Comparison of ENCODE assay signal across 13 mouse cellular contexts in the genomic region with DNA sequence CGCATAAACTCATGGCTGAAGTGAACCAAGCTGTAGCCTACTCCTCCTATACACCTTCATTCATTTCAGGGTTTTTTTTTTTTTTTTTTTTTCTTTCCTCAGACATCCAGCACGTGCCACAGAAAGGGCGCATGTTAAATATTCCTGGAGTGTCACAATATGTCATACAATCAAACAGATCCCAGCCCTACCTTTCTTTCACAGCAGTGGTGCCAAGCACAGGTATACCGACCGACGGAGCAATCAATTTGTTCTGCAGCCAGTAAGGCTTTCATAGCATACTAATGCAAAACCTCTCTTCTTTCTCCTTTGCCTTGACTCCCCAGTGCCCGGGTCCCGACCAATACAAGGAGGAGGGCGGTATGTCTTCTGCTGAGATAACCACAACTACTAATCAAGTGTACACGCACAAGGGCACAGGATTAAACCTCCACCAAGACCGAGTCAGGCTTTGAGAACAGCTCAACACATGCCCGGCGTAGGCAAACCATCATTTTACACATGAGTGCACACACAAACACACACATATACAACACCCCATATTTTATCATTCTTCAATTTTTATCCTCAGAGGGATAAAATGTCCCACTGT. TPM values are rescaled to one million over a fixed set of nuclear protein-coding genes. Genes with fewer than 3 reads are reported as not detected.
A peak's percentile ranks its signal among the peaks of the same experiment; 100 is the strongest.
DNase-seq lines count a peak whose midpoint lies in the region; ATAC-seq and TF ChIP-seq lines count a peak whose summit lies in the region.
"Had no signal": no experiment of that assay in that cellular context is flagged by ENCODE, and none has a peak within 500 bp of the region (broad histone marks: within the 10 kb centered on the region; RNA-seq: fewer than 3 reads in every experiment).

No protein-coding gene starts in this region.

- 46% methylated on average over 13 of the region's 13 CpGs for WGBS in kidney, adult 2 months
- WGBS in hindbrain, postnatal 0 days, result 44% methylated on average over 13 of the region's 13 CpGs
- 44% methylated on average over 13 of the region's 13 CpGs for WGBS in midbrain, embryonic 14.5 days

- H3K27me3 ChIP-seq in kidney, adult 2 months (replicated peaks; ENCODE audit: control insufficient read depth, insufficient read depth, low read length), result no peaks in the 10 kb centered on the region
- H3K27me3 ChIP-seq in hindbrain, postnatal 0 days (ENCODE audit: insufficient read depth, low read length), result no peaks in the 10 kb centered on the region
- H3K27me3 ChIP-seq in midbrain, embryonic 14.5 days (ENCODE audit: control insufficient read depth, insufficient read depth, low read length), result no peaks in the 10 kb centered on the region

- no peak for TF ChIP-seq POLR2A in kidney, adult 2 months (IDR thresholded peaks at IDR 0.05; ENCODE audit: low read depth, low read length)

- ATAC-seq in erythroblast, adult 5-6 weeks (replicated peaks; ENCODE audit: low FRiP score, poor library complexity, severe bottlenecking), result 0 out of 2 replicates have a peak, but pooled peaks have one; percentile 26
- ATAC-seq in hindbrain, postnatal 0 days, result peak; percentile 38; the same call in 1 of the 2 replicates
- no peak for ATAC-seq in midbrain, embryonic 14.5 days (ENCODE audit: low FRiP score, low TSS enrichment)
- ATAC-seq: activated CD4-positive, CD25-positive, alpha-beta regulatory T cell, adult 4 months; lung, postnatal 0 days had no signal

- no peak overlapping the region for H3K9ac ChIP-seq in hindbrain, postnatal 0 days (replicated peaks; ENCODE audit: low read length)
- H3K9ac ChIP-seq in midbrain, embryonic 14.5 days (replicated peaks; ENCODE audit: low read length), result no peak overlapping the region

- peak overlapping the region; percentile 13; the same call in 1 of the 2 replicates for H3K4me2 ChIP-seq in hindbrain, postnatal 0 days (ENCODE audit: low read depth, low read length)
- peak overlapping the region; percentile 16; the same call in 1 of the 2 replicates for H3K4me2 ChIP-seq in midbrain, embryonic 14.5 days (ENCODE audit: low read length)

- H3K9me3 ChIP-seq in hindbrain, postnatal 0 days (ENCODE audit: low read length), result no peaks in the 10 kb centered on the region
- H3K9me3 ChIP-seq in midbrain, embryonic 14.5 days (ENCODE audit: control insufficient read depth, low read length), result no peaks in the 10 kb centered on the region

- TF ChIP-seq CTCF in kidney, adult 2 months (conservative IDR thresholded peaks at IDR 0.05; ENCODE audit: insufficient read depth, insufficient read length, low read depth, low read length), result no peak
- TF ChIP-seq CTCF in hindbrain, postnatal 0 days (IDR thresholded peaks at IDR 0.05; ENCODE audit: low read depth), result no peak

- no peak overlapping the region for H3K4me3 ChIP-seq in kidney, adult 2 months (ENCODE audit: insufficient read depth, low read depth, low read length)
- H3K4me3 ChIP-seq in hindbrain, postnatal 0 days (ENCODE audit: low read length), result no peak overlapping the region
- no peak overlapping the region for H3K4me3 ChIP-seq in midbrain, embryonic 14.5 days (replicated peaks; ENCODE audit: low read depth, low read length)

- intact Hi-C loops in heart, postnatal 14 days (cut with DNase I), result no loop called here

- DNase-seq in kidney, adult 2 months, result no peak
- no peak for DNase-seq in kidney, postnatal 4 days
- DNase-seq in hindbrain, postnatal 0 days (ENCODE audit: low spot score), result no peak
- DNase-seq in midbrain, embryonic 14.5 days, result peak; percentile 44
- no peak for DNase-seq in adrenal gland, postnatal 36 days
- no peak for DNase-seq in spleen, adult 18-20 months
- DNase-seq in heart, postnatal 14 days, result no peak
- DNase-seq: cerebellum, adult 2 months; heart, postnatal 10 days; kidney, adult 11 months had no signal

- H3K4me1 ChIP-seq in kidney, adult 2 months (ENCODE audit: control insufficient read depth, insufficient read depth, low read length), result peaks cover 28% of the 10 kb centered on the region
- H3K4me1 ChIP-seq in hindbrain, postnatal 0 days (ENCODE audit: insufficient read depth, low read length), result peaks cover 19% of the 10 kb centered on the region
- H3K4me1 ChIP-seq in midbrain, embryonic 14.5 days (ENCODE audit: control insufficient read depth, insufficient read depth, low read length), result peaks cover 51% of the 10 kb centered on the region

- no peaks in the 10 kb centered on the region for H3K36me3 ChIP-seq in kidney, adult 2 months (ENCODE audit: control insufficient read depth, insufficient read depth, low read length)
- no peaks in the 10 kb centered on the region for H3K36me3 ChIP-seq in hindbrain, postnatal 0 days (ENCODE audit: insufficient read depth, low read length)
- no peaks in the 10 kb centered on the region for H3K36me3 ChIP-seq in midbrain, embryonic 14.5 days (ENCODE audit: control insufficient read depth, insufficient read depth, low read length)

- H3K27ac ChIP-seq in kidney, adult 2 months (ENCODE audit: insufficient read depth, low read depth, low read length), result peak overlapping the region; percentile 3; the same call in 1 of the 2 replicates
- H3K27ac ChIP-seq in hindbrain, postnatal 0 days, result 0 out of 2 replicates have a peak overlapping the region, but pooled peaks have one; percentile 1
- peak overlapping the region; percentile 61; the same call in 1 of the 2 replicates for H3K27ac ChIP-seq in midbrain, embryonic 14.5 days (replicated peaks; ENCODE audit: low read depth, low read length)

RNA-seq across cellular contexts. Expression of a gene that starts 55.2 kb away (rescaled TPM):
- 7.1 and 8.3 TPM in 2 replicates for polyA plus RNA-seq in kidney, adult 2 months (2012; rRNA removed)
- 66.7 and 71.5 TPM in 2 replicates for total RNA-seq in erythroblast, adult 5-6 weeks (2015; ENCODE audit: low replicate concordance)
- total RNA-seq in erythroblast, adult 5-6 weeks (2017; ENCODE audit: low replicate concordance), result 68.1 and 82.0 TPM in 2 replicates
- 26.5 and 29.3 TPM in 2 replicates for total RNA-seq in hindbrain, postnatal 0 days (2014; rRNA removed)
- 26.8 and 30.0 TPM in 2 replicates for polyA plus RNA-seq in hindbrain, postnatal 0 days (2015; fragmentation: Nextera tagmentation; extraction: Ambion mirVana)
- 28.9 and 34.7 TPM in 2 replicates for polyA plus RNA-seq in midbrain, embryonic 14.5 days (2014; fragmentation: Nextera tagmentation; extraction: Ambion mirVana)
- 10 to 100 TPM; 76.2 to 98.8 TPM for total RNA-seq in adrenal gland, postnatal 36 days (2021)
- 10 to 100 TPM; 28.7 to 29.2 TPM for total RNA-seq in heart, postnatal 14 days (2021)

Comparison
In these comparisons a context has a peak if more than half of its experiments do, and no peak if none do; other contexts are left out.
1. H3K27ac ChIP-seq: peak in every context shown above with its lines; median percentile 61 in midbrain, embryonic 14.5 days; 3 in kidney, adult 2 months; 1 in hindbrain, postnatal 0 days.